Mouse (Mus musculus) G1E (cell line): ENCODE results near the gene Rbm47. TPM values are rescaled to one million over a fixed set of nuclear protein-coding genes. Genes with fewer than 3 reads are reported as not detected.

ENCODE experiments used
- ATAC-seq: 2 replicates; pipeline ENCODE4 v1.8.0; 2016; ENCODE audit warnings: mild to moderate bottlenecking; ENCODE audit not compliant: insufficient number of reproducible peaks, poor library complexity, low FRiP score, severe bottlenecking; ENCODE audit errors: extremely low read depth
- DNase-seq: peaks from one replicate; pipeline ENCODE4 v3.0.0; 2012; ENCODE audit warnings: low spot score
- H3K27me3 ChIP-seq: 2 replicates; pipeline ENCODE4 v1.6.1; 2012; ENCODE audit warnings: mild to moderate bottlenecking, low read length, inconsistent platforms; ENCODE audit not compliant: insufficient read depth
- H3K36me3 ChIP-seq: replicated peaks from 2 replicates; pipeline ENCODE3; 2012; ENCODE audit warnings: mild to moderate bottlenecking, inconsistent platforms
- H3K4me1 ChIP-seq: 2 replicates; pipeline ENCODE4 v1.6.1; 2012; ENCODE audit warnings: low read depth, low read length, inconsistent platforms, mixed read lengths; ENCODE audit not compliant: insufficient read depth
- H3K4me3 ChIP-seq: 2 replicates; pipeline ENCODE4 v1.5.1; 2012; ENCODE audit warnings: low read depth, mild to moderate bottlenecking, inconsistent platforms, low read length, moderate library complexity, mixed read lengths
- H3K9me3 ChIP-seq: replicated peaks from 2 replicates; pipeline ENCODE4 v1.6.1; 2012; ENCODE audit warnings: inconsistent platforms
- CTCF ChIP-seq: IDR thresholded peaks from 2 replicates; pipeline ENCODE4 v1.5.1; 2012; ENCODE audit warnings: low read depth, low read length, inconsistent platforms, mixed read lengths
- GATA1 ChIP-seq: IDR thresholded peaks from 2 replicates; pipeline ENCODE4 v1.6.1; 2012; ENCODE audit warnings: borderline replicate concordance, low read length, inconsistent platforms, mixed read lengths
- GATA2 ChIP-seq: IDR thresholded peaks from 2 replicates; pipeline ENCODE4 v1.6.1; 2012; ENCODE audit warnings: low read depth, low read length, inconsistent platforms, borderline replicate concordance
- POLR2AphosphoS5 ChIP-seq: IDR thresholded peaks from 2 replicates; pipeline ENCODE4 v1.6.1; 2012; ENCODE audit warnings: low read depth, low read length, inconsistent platforms; ENCODE audit not compliant: insufficient replicate concordance
- TAL1 ChIP-seq: conservative IDR thresholded peaks from 2 replicates; pipeline ENCODE4 v1.6.1; 2012; ENCODE audit warnings: low read depth, low read length, inconsistent platforms, mixed read lengths
- polyA plus RNA-seq: library from polyadenylated mRNA; stranded (reverse); fragments of >175 nt; gene quantifications from 2 replicates; pipeline ENCODE4 v1.2.3, GENCODE M21; 2012
- total RNA-seq, 2 experiments: library from RNA; stranded (forward) in 1 of 2; stranded (reverse) in 1 of 2; fragments of 200-1000 nt in 1 of 2; fragments of >200 nt in 1 of 2; fragmentation: Nextera tagmentation in 1 of 2; gene quantifications; 2 replicates each; pipeline ENCODE4 v1.2.3; 2014 to 2017

Rbm47 gene
- total and polyA plus RNA-seq, 3 experiments: 0.05 TPM; not detected in 2

GRCm38 (mm10) chr5:66168462-66169098 is 4.3 kb downstream of the Rbm47 start:
- ATAC-seq (no peak), DNase-seq (no peak)
- Histone ChIP-seq H3K4me3 (no peak overlapping the region), H3K9me3 (peaks cover 50% of the 10 kb centered on the region), H3K4me1 (no peaks in the 10 kb centered on the region), H3K27me3 (no peaks in the 10 kb centered on the region), H3K36me3 (no peaks in the 10 kb centered on the region)
- no peak for TF ChIP-seq GATA2
- TF ChIP-seq POLR2AphosphoS5: no peak
- no peak for TF ChIP-seq GATA1
- no peak for TF ChIP-seq TAL1
- no peak for TF ChIP-seq CTCF

- TF ChIP-seq GATA1: no peak
- TF ChIP-seq TAL1: no peak
- no peak for TF ChIP-seq CTCF
- no peak for TF ChIP-seq POLR2AphosphoS5
- no peak for TF ChIP-seq GATA2
- no peak for DNase-seq
- no peak for ATAC-seq
Observed at GRCm38 (mm10) chr5:66166931-66167330, 6.0 kb downstream of the Rbm47 start.

GRCm38 (mm10) chr5:66166193-66166629 is 6.7 kb downstream of the Rbm47 start:
- H3K36me3 ChIP-seq: no peaks in the 10 kb centered on the region
- H3K4me1 ChIP-seq: no peaks in the 10 kb centered on the region
- no peaks in the 10 kb centered on the region for H3K27me3 ChIP-seq
- no peak overlapping the region for H3K4me3 ChIP-seq
- TF ChIP-seq GATA1 (no peak), GATA2 (no peak), TAL1 (no peak), CTCF (no peak), POLR2AphosphoS5 (no peak)
- ATAC-seq (no peak), DNase-seq (no peak)
- peaks cover 41% of the 10 kb centered on the region for H3K9me3 ChIP-seq

More at GRCm38 (mm10) chr5:66166931-66167330, 6.0 kb downstream of the Rbm47 start:
- Histone ChIP-seq H3K4me1 (no peaks in the 10 kb centered on the region), H3K36me3 (no peaks in the 10 kb centered on the region), H3K9me3 (peaks cover 44% of the 10 kb centered on the region), H3K27me3 (no peaks in the 10 kb centered on the region), H3K4me3 (no peak overlapping the region)

- Histone ChIP-seq H3K36me3 (no peaks in the 10 kb centered on the region), H3K4me3 (no peak overlapping the region), H3K9me3 (peaks cover 40% of the 10 kb centered on the region), H3K27me3 (no peaks in the 10 kb centered on the region), H3K4me1 (no peaks in the 10 kb centered on the region)
- TF ChIP-seq GATA2 (no peak), POLR2AphosphoS5 (no peak), TAL1 (no peak), CTCF (no peak), GATA1 (no peak)
- no peak for DNase-seq
- ATAC-seq: no peak
Observed at GRCm38 (mm10) chr5:66165748-66166147, 7.2 kb downstream of the Rbm47 start.

GRCm38 (mm10) chr5:66156431-66156962 is 16.4 kb downstream of the Rbm47 start:
- DNase-seq (no peak), ATAC-seq (no peak)
- H3K36me3 ChIP-seq: no peaks in the 10 kb centered on the region
- no peaks in the 10 kb centered on the region for H3K27me3 ChIP-seq
- H3K4me1 ChIP-seq: no peaks in the 10 kb centered on the region
- peaks cover 26% of the 10 kb centered on the region for H3K9me3 ChIP-seq
- no peak overlapping the region for H3K4me3 ChIP-seq
- TF ChIP-seq GATA2 (no peak), GATA1 (no peak), TAL1 (no peak), CTCF (no peak), POLR2AphosphoS5 (no peak)

- TF ChIP-seq GATA1: no peak
- no peak for TF ChIP-seq POLR2AphosphoS5
- no peak for TF ChIP-seq CTCF
- TF ChIP-seq GATA2: no peak
- TF ChIP-seq TAL1: no peak
- DNase-seq (no peak), ATAC-seq (no peak)
- Histone ChIP-seq H3K27me3 (no peaks in the 10 kb centered on the region), H3K36me3 (no peaks in the 10 kb centered on the region), H3K9me3 (peaks cover 32% of the 10 kb centered on the region), H3K4me1 (no peaks in the 10 kb centered on the region), H3K4me3 (no peak overlapping the region)
Observed at GRCm38 (mm10) chr5:66154616-66155015, 18.3 kb downstream of the Rbm47 start.
